Mouse (Mus musculus) heart, embryonic 14.5 days (tissue): ENCODE results near the gene Mtx1. TPM values are rescaled to one million over a fixed set of nuclear protein-coding genes. Genes with fewer than 3 reads are reported as not detected.

Experiments
- ATAC-seq: fragments of 200-750 bp; cut with Nextera tagmentation; 2 replicates; pipeline ENCODE4 v1.8.0; 2017; ENCODE audit warnings: low read depth, moderate TSS enrichment; ENCODE audit not compliant: insufficient number of reproducible peaks, insufficient read depth, low FRiP score
- H3K27ac ChIP-seq, 2 experiments: fragments of 200-500 bp in 1 of 2; fragments of 300-500 bp in 1 of 2; sonication (generic) in 1 of 2; replicated peaks in 1 of 2; 2 replicates each; pipeline ENCODE4 v1.5.1; 2012 to 2014; ENCODE audit warnings: low read depth in 2 of 2, low read length in 2 of 2, control low read depth in 1 of 2, mild to moderate bottlenecking in 1 of 2, mixed read lengths in 1 of 2; ENCODE audit not compliant: control insufficient read depth in 1 of 2, insufficient read depth in 1 of 2
- H3K27me3 ChIP-seq: fragments of 300-500 bp; sonication (generic); 2 replicates; pipeline ENCODE4 v1.6.1; 2014; ENCODE audit warnings: mild to moderate bottlenecking, low read length, control low read depth; ENCODE audit not compliant: control insufficient read depth, insufficient read depth
- H3K36me3 ChIP-seq: fragments of 300-500 bp; sonication (generic); 2 replicates; pipeline ENCODE4 v1.6.1; 2014; ENCODE audit warnings: mild to moderate bottlenecking, control low read depth, low read length, mixed read lengths; ENCODE audit not compliant: control insufficient read depth, insufficient read depth
- H3K4me1 ChIP-seq, 2 experiments: fragments of 200-500 bp in 1 of 2; fragments of 300-500 bp in 1 of 2; sonication (generic) in 1 of 2; 2 replicates each; pipeline ENCODE4 v1.6.1; 2012 to 2014; ENCODE audit warnings: low read length in 2 of 2, control low read depth in 1 of 2, mixed read lengths in 1 of 2; ENCODE audit not compliant: control insufficient read depth in 2 of 2, insufficient read depth in 2 of 2
- H3K4me2 ChIP-seq: fragments of 300-500 bp; sonication (generic); 2 replicates; pipeline ENCODE4 v1.6.1; 2014; ENCODE audit warnings: mild to moderate bottlenecking, low read length
- H3K4me3 ChIP-seq, 2 experiments: fragments of 200-500 bp in 1 of 2; fragments of 300-500 bp in 1 of 2; sonication (generic) in 1 of 2; 2 replicates each; pipeline ENCODE4 v1.5.1; 2012 to 2014; ENCODE audit warnings: low read length in 2 of 2, mild to moderate bottlenecking in 2 of 2, control low read depth in 1 of 2, low read depth in 1 of 2, moderate library complexity in 1 of 2; ENCODE audit not compliant: control insufficient read depth in 1 of 2, insufficient read depth in 1 of 2
- H3K9ac ChIP-seq: fragments of 300-500 bp; sonication (generic); 2 replicates; pipeline ENCODE4 v1.6.1; 2014; ENCODE audit warnings: mild to moderate bottlenecking, low read length
- H3K9me3 ChIP-seq: fragments of 300-500 bp; sonication (generic); 2 replicates; pipeline ENCODE4 v1.6.1; 2016; ENCODE audit warnings: low read length, control low read depth; ENCODE audit not compliant: control insufficient read depth
- WGBS: fragments of 180-500 bp; shearing (Covaris S2); extraction: QIAGEN DNeasy Blood & Tissue Kit; methylation state at CpG from one replicate; pipeline ENCODE4 v1.1.7; 2014; 5-methylcytosine and 5-hydroxymethylcytosine counted together
- polyA plus RNA-seq: library from polyadenylated mRNA; unstranded; fragments of >200 nt; fragmentation: Nextera tagmentation; extraction: Ambion mirVana; gene quantifications from 2 replicates; pipeline ENCODE4 v1.2.1, GENCODE M21; 2014

The Mtx1 gene
- polyA plus RNA-seq, 1 experiment from 2014 or later = 102 TPM

GRCm38 (mm10) chr3:89174844-89175243 lies 52.0 kb downstream of the Mtx1 start:
- Histone ChIP-seq H3K4me1 (peaks cover 2 to 7% of the 10 kb centered on the region in 2 experiments; a peak in 2 of 4 replicates), H3K9ac (no peak overlapping the region), H3K36me3 (peaks cover 78% of the 10 kb centered on the region), H3K9me3 (no peaks in the 10 kb centered on the region), H3K27me3 (no peaks in the 10 kb centered on the region), H3K4me2 (no peak overlapping the region), H3K4me3 (no peak overlapping the region), H3K27ac (no peak overlapping the region)
- ATAC-seq = no peak
- WGBS = 93% methylated on average over 11 of the region's 11 CpGs

DNA sequence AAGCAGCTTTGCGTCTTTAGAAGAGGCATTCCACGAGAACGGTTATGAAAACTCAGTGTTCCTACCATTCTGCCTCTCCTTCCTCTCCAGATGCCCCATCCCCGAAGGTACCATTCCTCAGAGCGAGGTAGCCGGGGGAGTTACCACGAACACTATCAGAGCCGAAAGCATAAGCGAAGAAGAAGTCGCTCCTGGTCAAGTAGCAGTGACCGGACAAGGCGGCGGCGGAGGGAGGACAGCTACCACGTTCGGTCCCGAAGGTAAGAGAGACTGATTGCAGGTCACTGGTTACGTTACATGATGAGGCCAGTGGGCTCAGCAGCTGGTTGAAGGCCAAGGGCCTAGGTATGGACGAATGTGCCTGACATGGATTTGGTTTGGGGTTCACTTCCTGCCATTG lies 59.9 kb downstream of the Mtx1 start:
- no peak overlapping the region for H3K9ac ChIP-seq
- ATAC-seq = no peak
- H3K4me2 ChIP-seq = no peak overlapping the region
- peaks cover 55% of the 10 kb centered on the region for H3K36me3 ChIP-seq
- 94% methylated on average over 19 of the region's 19 CpGs for WGBS
- H3K4me3 ChIP-seq = no peak overlapping the region
- no peaks in the 10 kb centered on the region for H3K9me3 ChIP-seq
- H3K27me3 ChIP-seq = no peaks in the 10 kb centered on the region
- peaks cover 4 to 16% of the 10 kb centered on the region in 2 experiments for H3K4me1 ChIP-seq
- no peak overlapping the region for H3K27ac ChIP-seq

- H3K4me1 ChIP-seq = peaks cover 4 to 16% of the 10 kb centered on the region in 2 experiments
- ATAC-seq = no peak
- H3K36me3 ChIP-seq = peaks cover 39% of the 10 kb centered on the region
- H3K9me3 ChIP-seq = no peaks in the 10 kb centered on the region
- WGBS = 24% methylated on average over 12 of the region's 12 CpGs
- H3K27ac ChIP-seq = peak overlapping the region; percentile 77 to 92
- peak overlapping the region; percentile 88 for H3K9ac ChIP-seq
- H3K27me3 ChIP-seq = no peaks in the 10 kb centered on the region
- H3K4me2 ChIP-seq = peak overlapping the region; percentile 83
- H3K4me3 ChIP-seq = peak overlapping the region; percentile 61 to 63
These were observed 61.5 kb downstream of the Mtx1 start for GRCm38 (mm10) chr3:89165268-89165870.

- peak; percentile 96 for ATAC-seq
- peak within 1 kb of the TSS; percentile 77 to 92 for H3K27ac ChIP-seq
These were observed 62.2 kb downstream of the Mtx1 start, which contains the start of gene Clk2 for GRCm38 (mm10) chr3:89164506-89165267. Gene Clk2, plus strand, starts transcription at chr3:89164795.

GRCm38 (mm10) chr3:89163643-89164245 lies 63.1 kb downstream of the Mtx1 start:
- Histone ChIP-seq H3K27me3 (peaks cover 7% of the 10 kb centered on the region), H3K4me3 (peak overlapping the region in 1 of 2 experiments; percentile 61; a peak in 1 of 4 replicates), H3K36me3 (peaks cover 23% of the 10 kb centered on the region), H3K9ac (peak overlapping the region; percentile 88), H3K4me2 (peak overlapping the region; percentile 83), H3K4me1 (peaks cover 4 to 22% of the 10 kb centered on the region in 2 experiments), H3K27ac (peak overlapping the region in 1 of 2 experiments; percentile 92; a peak in 1 of 4 replicates), H3K9me3 (no peaks in the 10 kb centered on the region)
- WGBS = 70% methylated on average over 5 of the region's 5 CpGs
- no peak for ATAC-seq

More at GRCm38 (mm10) chr3:89164506-89165267, 62.2 kb downstream of the Mtx1 start, which contains the start of gene Clk2:
- Histone ChIP-seq H3K4me2 (peak within 1 kb of the TSS; percentile 83), H3K4me3 (peak within 1 kb of the TSS; percentile 61 to 63), H3K27me3 (no peaks in the 10 kb centered on the region), H3K9ac (peak within 1 kb of the TSS; percentile 88), H3K4me1 (peaks cover 4 to 19% of the 10 kb centered on the region in 2 experiments), H3K36me3 (peaks cover 33% of the 10 kb centered on the region), H3K9me3 (no peaks in the 10 kb centered on the region)
- WGBS = under 1% methylated on average over 79 of the region's 79 CpGs

DNA sequence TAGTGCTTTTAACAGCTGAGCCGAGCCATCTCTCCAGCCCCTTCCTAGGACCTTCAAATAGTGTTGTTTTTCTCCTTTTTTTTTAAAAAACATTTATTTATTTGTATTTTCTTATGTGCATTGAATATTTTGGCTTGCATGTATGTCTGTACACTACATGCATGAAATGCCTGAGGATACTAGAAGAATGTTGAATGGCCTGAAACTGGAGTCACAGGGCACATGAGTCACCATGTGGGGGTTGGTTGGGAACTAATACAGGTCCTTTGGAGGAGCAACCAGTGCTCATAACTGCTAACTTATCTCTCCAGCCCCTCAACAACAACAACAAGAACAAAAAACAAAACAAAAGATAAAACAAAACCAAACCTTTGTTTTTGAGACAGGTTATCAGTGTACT lies 63.8 kb downstream of the Mtx1 start:
- H3K9ac ChIP-seq = no peak overlapping the region
- no peak overlapping the region for H3K4me3 ChIP-seq
- H3K36me3 ChIP-seq = peaks cover 17% of the 10 kb centered on the region
- no peak overlapping the region for H3K27ac ChIP-seq
- no peaks in the 10 kb centered on the region for H3K9me3 ChIP-seq
- ATAC-seq = no peak
- H3K4me2 ChIP-seq = no peak overlapping the region
- H3K4me1 ChIP-seq = peaks cover 4 to 22% of the 10 kb centered on the region in 2 experiments
- peaks cover 13% of the 10 kb centered on the region for H3K27me3 ChIP-seq
- WGBS = 64% methylated on average over 1 of the region's 1 CpGs

GRCm38 (mm10) chr3:89161786-89162185 lies 65.1 kb downstream of the Mtx1 start:
- Histone ChIP-seq H3K4me3 (no peak overlapping the region), H3K4me2 (no peak overlapping the region), H3K9me3 (no peaks in the 10 kb centered on the region), H3K4me1 (peaks cover 4 to 22% of the 10 kb centered on the region in 2 experiments), H3K36me3 (peaks cover 4% of the 10 kb centered on the region; the same call in 1 of the 2 replicates), H3K27me3 (peaks cover 16% of the 10 kb centered on the region), H3K27ac (no peak overlapping the region), H3K9ac (no peak overlapping the region)
- ATAC-seq = no peak
- 78% methylated on average over 4 of the region's 4 CpGs for WGBS
